Mouse (Mus musculus): ENCODE results near the gene Amh. TPM values are rescaled to one million over a fixed set of nuclear protein-coding genes. Genes with fewer than 3 reads are reported as not detected.

Amh gene
- total and polyA plus RNA-seq, 3 experiments: 0.18 to 0.25 (median 0.18) TPM

GRCm38 (mm10) chr10:80799070-80799566, 5.9 kb upstream of the Amh start:
- Histone ChIP-seq H3K36me3 (ENCODE audit: control insufficient read depth, insufficient read depth, low read length) (no peaks in the 10 kb centered on the region), H3K9ac (ENCODE audit: low read depth, low read length) (peak overlapping the region; percentile 97), H3K79me2 (replicated peaks; ENCODE audit: control insufficient read depth, insufficient read depth, low read length) (peaks cover 6% of the 10 kb centered on the region), H3K4me3 (peak overlapping the region; percentile 100), H3K27me3 (ENCODE audit: control insufficient read depth, insufficient read depth, low read length) (no peaks in the 10 kb centered on the region), H3K27ac (peak overlapping the region; percentile 99), H3K4me1 (ENCODE audit: control insufficient read depth, insufficient read depth, low read length) (peaks cover 9% of the 10 kb centered on the region)
- no peak for DNase-seq
- WGBS: 1% methylated on average over 18 of the region's 18 CpGs
- intact Hi-C loops (cut with DNase I): loop anchor here (2.0 kb wide), 1 partner anchor 28 kb away; the partner anchor contains the start of gene Oaz1
- no peak for TF ChIP-seq EP300 (IDR thresholded peaks at IDR 0.05; ENCODE audit: insufficient read depth, low read depth, low read length)
- TF ChIP-seq CTCF (IDR thresholded peaks at IDR 0.05): no peak
- no peak for TF ChIP-seq POLR2A (IDR thresholded peaks at IDR 0.05; ENCODE audit: insufficient read depth, low read depth, low read length)

GRCm38 (mm10) chr10:80802204-80802912, 2.7 kb upstream of the Amh start:
- no peak for DNase-seq
- no peak overlapping the region for H3K27ac ChIP-seq
- H3K27me3 ChIP-seq (ENCODE audit: control insufficient read depth, insufficient read depth, low read length): no peaks in the 10 kb centered on the region
- peaks cover 3% of the 10 kb centered on the region; the same call in 1 of the 2 replicates for H3K4me1 ChIP-seq (ENCODE audit: control insufficient read depth, insufficient read depth, low read length)
- H3K79me2 ChIP-seq (replicated peaks; ENCODE audit: control insufficient read depth, insufficient read depth, low read length): peaks cover 6% of the 10 kb centered on the region
- H3K9ac ChIP-seq (ENCODE audit: low read depth, low read length): no peak overlapping the region
- WGBS: 87% methylated on average over 10 of the region's 10 CpGs
- no peak overlapping the region for H3K4me3 ChIP-seq
- TF ChIP-seq EP300 (IDR thresholded peaks at IDR 0.05; ENCODE audit: insufficient read depth, low read depth, low read length) (no peak), POLR2A (IDR thresholded peaks at IDR 0.05; ENCODE audit: insufficient read depth, low read depth, low read length) (no peak), CTCF (IDR thresholded peaks at IDR 0.05) (no peak)
- no peaks in the 10 kb centered on the region for H3K36me3 ChIP-seq (ENCODE audit: control insufficient read depth, insufficient read depth, low read length)
- intact Hi-C loops (cut with DNase I): no loop called here

DNA sequence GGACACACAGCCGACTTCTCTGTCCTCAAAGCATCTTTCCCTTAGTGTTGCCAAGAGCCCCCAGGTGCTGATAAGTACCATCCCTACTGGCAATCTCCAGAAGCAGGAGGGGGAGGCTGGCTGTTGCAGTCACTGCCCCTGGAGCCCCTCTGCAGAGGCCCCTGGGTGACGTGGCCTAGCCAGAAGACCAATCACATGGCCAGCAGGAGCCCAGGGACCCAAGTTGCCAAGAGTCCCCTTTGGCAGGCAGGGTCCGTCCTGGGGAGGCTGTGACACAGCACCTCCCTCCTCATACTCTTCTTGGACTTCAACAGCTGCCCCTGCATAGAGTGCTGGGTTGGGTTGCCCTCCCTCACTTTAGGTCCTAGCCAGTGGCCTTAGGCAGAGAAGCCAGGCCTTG, 2.0 kb upstream of the Amh start:
- no peaks in the 10 kb centered on the region for H3K36me3 ChIP-seq (ENCODE audit: control insufficient read depth, insufficient read depth, low read length)
- H3K27ac ChIP-seq: no peak overlapping the region
- no peaks in the 10 kb centered on the region for H3K27me3 ChIP-seq (ENCODE audit: control insufficient read depth, insufficient read depth, low read length)
- H3K79me2 ChIP-seq (replicated peaks; ENCODE audit: control insufficient read depth, insufficient read depth, low read length): peaks cover 6% of the 10 kb centered on the region
- no peak overlapping the region for H3K4me3 ChIP-seq
- TF ChIP-seq CTCF (IDR thresholded peaks at IDR 0.05): no peak
- TF ChIP-seq EP300 (IDR thresholded peaks at IDR 0.05; ENCODE audit: insufficient read depth, low read depth, low read length): no peak
- no peak for TF ChIP-seq POLR2A (IDR thresholded peaks at IDR 0.05; ENCODE audit: insufficient read depth, low read depth, low read length)
- intact Hi-C loops (cut with DNase I): no loop called here
- peaks cover 5% of the 10 kb centered on the region for H3K4me1 ChIP-seq (ENCODE audit: control insufficient read depth, insufficient read depth, low read length)
- WGBS: 69% methylated on average over 3 of the region's 3 CpGs
- DNase-seq: no peak
- H3K9ac ChIP-seq (ENCODE audit: low read depth, low read length): no peak overlapping the region

DNA sequence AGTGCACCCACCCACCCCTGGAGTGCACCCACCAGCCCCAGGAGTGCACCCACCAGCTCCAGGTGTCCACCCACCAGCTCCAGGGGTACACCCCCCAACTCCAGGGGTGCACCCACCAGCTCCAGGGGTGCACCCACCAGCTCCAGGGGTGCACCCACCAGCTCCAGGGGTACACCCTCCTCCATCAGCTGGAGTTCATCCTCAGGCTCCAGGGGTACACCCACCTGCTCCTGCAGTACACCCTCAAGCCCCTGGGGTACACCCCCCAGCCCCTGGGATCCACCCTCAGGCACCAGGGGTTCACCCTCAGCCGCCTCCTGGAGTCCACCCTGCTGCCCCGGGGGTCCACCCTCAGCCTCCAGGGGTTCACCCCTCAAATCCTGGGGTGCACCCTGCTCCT, 703 bp upstream of the Amh start:
- peaks cover 1% of the 10 kb centered on the region; the same call in 1 of the 2 replicates for H3K79me2 ChIP-seq (replicated peaks; ENCODE audit: control insufficient read depth, insufficient read depth, low read length)
- H3K9ac ChIP-seq (ENCODE audit: low read depth, low read length): no peak overlapping the region
- intact Hi-C loops (cut with DNase I): no loop called here
- TF ChIP-seq CTCF (IDR thresholded peaks at IDR 0.05): no peak
- TF ChIP-seq EP300 (IDR thresholded peaks at IDR 0.05; ENCODE audit: insufficient read depth, low read depth, low read length): no peak
- TF ChIP-seq POLR2A (IDR thresholded peaks at IDR 0.05; ENCODE audit: insufficient read depth, low read depth, low read length): no peak
- no peak overlapping the region for H3K4me3 ChIP-seq
- WGBS: 84% methylated on average over 2 of the region's 2 CpGs
- H3K4me1 ChIP-seq (ENCODE audit: control insufficient read depth, insufficient read depth, low read length): peaks cover 3% of the 10 kb centered on the region
- no peaks in the 10 kb centered on the region for H3K36me3 ChIP-seq (ENCODE audit: control insufficient read depth, insufficient read depth, low read length)
- DNase-seq: no peak
- H3K27ac ChIP-seq: no peak overlapping the region
- no peaks in the 10 kb centered on the region for H3K27me3 ChIP-seq (ENCODE audit: control insufficient read depth, insufficient read depth, low read length)

DNA sequence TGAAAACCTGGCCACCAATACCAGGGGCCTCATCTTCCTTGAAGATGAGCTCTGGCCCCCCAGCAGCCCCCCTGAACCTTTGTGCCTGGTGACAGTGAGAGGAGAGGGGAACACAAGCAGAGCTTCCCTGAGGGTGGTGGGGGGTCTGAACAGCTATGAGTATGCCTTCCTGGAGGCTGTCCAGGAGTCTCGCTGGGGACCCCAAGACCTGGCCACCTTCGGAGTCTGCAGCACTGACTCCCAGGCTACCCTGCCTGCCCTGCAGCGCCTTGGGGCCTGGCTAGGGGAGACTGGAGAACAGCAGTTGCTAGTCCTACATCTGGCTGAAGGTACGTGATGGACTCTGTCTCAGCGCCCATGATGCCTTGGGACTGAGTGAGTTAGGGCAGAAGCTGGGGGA, 279 bp downstream of the Amh start:
- TF ChIP-seq POLR2A (IDR thresholded peaks at IDR 0.05; ENCODE audit: insufficient read depth, low read depth, low read length): no peak
- no peak for TF ChIP-seq CTCF (IDR thresholded peaks at IDR 0.05)
- TF ChIP-seq EP300 (IDR thresholded peaks at IDR 0.05; ENCODE audit: insufficient read depth, low read depth, low read length): no peak
- 93% methylated on average over 5 of the region's 5 CpGs for WGBS
- peaks cover 1% of the 10 kb centered on the region; the same call in 1 of the 2 replicates for H3K79me2 ChIP-seq (replicated peaks; ENCODE audit: control insufficient read depth, insufficient read depth, low read length)
- H3K4me1 ChIP-seq (ENCODE audit: control insufficient read depth, insufficient read depth, low read length): peaks cover 3% of the 10 kb centered on the region
- H3K9ac ChIP-seq (ENCODE audit: low read depth, low read length): no peak overlapping the region
- no peak overlapping the region for H3K27ac ChIP-seq
- H3K4me3 ChIP-seq: no peak overlapping the region
- DNase-seq: no peak
- no peaks in the 10 kb centered on the region for H3K36me3 ChIP-seq (ENCODE audit: control insufficient read depth, insufficient read depth, low read length)
- no peaks in the 10 kb centered on the region for H3K27me3 ChIP-seq (ENCODE audit: control insufficient read depth, insufficient read depth, low read length)
- intact Hi-C loops (cut with DNase I): no loop called here

DNA sequence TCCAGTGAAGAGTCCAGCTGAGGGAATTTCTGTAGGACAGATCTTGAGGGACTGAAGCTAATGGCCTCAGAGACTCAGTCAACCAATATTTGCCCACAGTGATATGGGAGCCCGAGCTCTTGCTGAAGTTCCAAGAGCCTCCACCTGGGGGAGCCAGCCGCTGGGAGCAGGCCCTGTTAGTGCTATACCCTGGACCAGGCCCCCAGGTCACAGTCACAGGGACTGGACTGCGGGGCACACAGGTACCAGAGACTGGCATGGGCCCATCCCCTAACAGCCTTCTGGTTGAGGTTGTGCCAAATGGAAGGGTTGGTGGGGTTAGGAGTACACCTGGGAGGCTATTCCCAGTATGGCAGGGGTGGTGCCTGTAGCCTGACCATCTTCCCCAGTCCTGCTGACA, 882 bp downstream of the Amh start:
- peaks cover 3% of the 10 kb centered on the region for H3K4me1 ChIP-seq (ENCODE audit: control insufficient read depth, insufficient read depth, low read length)
- H3K36me3 ChIP-seq (ENCODE audit: control insufficient read depth, insufficient read depth, low read length): no peaks in the 10 kb centered on the region
- no peak overlapping the region for H3K4me3 ChIP-seq
- peak; percentile 90 for TF ChIP-seq CTCF (IDR thresholded peaks at IDR 0.05)
- no peak for TF ChIP-seq POLR2A (IDR thresholded peaks at IDR 0.05; ENCODE audit: insufficient read depth, low read depth, low read length)
- no peak for TF ChIP-seq EP300 (IDR thresholded peaks at IDR 0.05; ENCODE audit: insufficient read depth, low read depth, low read length)
- WGBS: 16% methylated on average over 3 of the region's 3 CpGs
- H3K9ac ChIP-seq (ENCODE audit: low read depth, low read length): no peak overlapping the region
- no peaks in the 10 kb centered on the region for H3K27me3 ChIP-seq (ENCODE audit: control insufficient read depth, insufficient read depth, low read length)
- intact Hi-C loops (cut with DNase I): no loop called here
- H3K27ac ChIP-seq: no peak overlapping the region
- DNase-seq: peak; percentile 64 to 82
- H3K79me2 ChIP-seq (replicated peaks; ENCODE audit: control insufficient read depth, insufficient read depth, low read length): peaks cover 1% of the 10 kb centered on the region; the same call in 1 of the 2 replicates
